Mouse (Mus musculus) retina, embryonic 14.5 days (tissue): ENCODE data around the gene Ccdc177.
A peak's percentile ranks its signal among the peaks of the same experiment; 100 is the strongest.

Experiments used
- DNase-seq: peaks from one replicate; pipeline ENCODE4 v3.0.0-alpha.2; 2015; ENCODE audit warnings: low spot score

The Ccdc177 gene

GRCm38 (mm10) chr12:80736464-80737282, 23.8 kb downstream of the Ccdc177 start:
- peak; percentile 79 for DNase-seq

GRCm38 (mm10) chr12:80734526-80735470, 25.7 kb downstream of the Ccdc177 start:
- DNase-seq = no peak

- peak; percentile 87 for DNase-seq
Observed at GRCm38 (mm10) chr12:80730567-80730966, 29.9 kb downstream of the Ccdc177 start.

GRCm38 (mm10) chr12:80729758-80730530, 30.5 kb downstream of the Ccdc177 start:
- no peak for DNase-seq

- peak; percentile 63 for DNase-seq
Observed at GRCm38 (mm10) chr12:80728814-80729213, 31.7 kb downstream of the Ccdc177 start.

- no peak for DNase-seq
Observed at GRCm38 (mm10) chr12:80728207-80728606, 32.3 kb downstream of the Ccdc177 start.

GRCm38 (mm10) chr12:80724853-80725559, 35.5 kb downstream of the Ccdc177 start:
- DNase-seq = peak; percentile 91

GRCm38 (mm10) chr12:80721458-80721857, 39.0 kb downstream of the Ccdc177 start:
- DNase-seq = no peak

- DNase-seq = peak; percentile 41
Observed at GRCm38 (mm10) chr12:80720507-80720906, 40.0 kb downstream of the Ccdc177 start.

- DNase-seq = peak; percentile 73
Observed at GRCm38 (mm10) chr12:80719141-80719540, 41.3 kb downstream of the Ccdc177 start.

- no peak for DNase-seq
Observed at GRCm38 (mm10) chr12:80715915-80716314, 44.6 kb downstream of the Ccdc177 start.

GRCm38 (mm10) chr12:80706915-80707604, 53.4 kb downstream of the Ccdc177 start:
- DNase-seq = no peak

- no peak for DNase-seq
Observed at GRCm38 (mm10) chr12:80706208-80706914, 54.1 kb downstream of the Ccdc177 start.
